Mouse (Mus musculus): ENCODE measurements at regions not wholly inside any gene's neighbourhood (a gene's known extent, or its start where the extent isn't known, plus 50 kb on each side); places are given as distances from the start of the nearest gene placed in this dataset. TPM values are rescaled to one million over a fixed set of nuclear protein-coding genes. Genes with fewer than 3 reads are reported as not detected.
A peak's percentile ranks its signal among the peaks of the same experiment; 100 is the strongest.

- Histone ChIP-seq H3K9me3 (ENCODE audit: control insufficient read depth, low read length) (no peaks in the 10 kb centered on the region), H3K4me2 (replicated peaks; ENCODE audit: low read depth, low read length) (no peak overlapping the region), H3K4me3 (ENCODE audit: low read length) (no peak overlapping the region), H3K9ac (ENCODE audit: low read depth, low read length) (no peak overlapping the region), H3K27ac (ENCODE audit: low read depth, low read length) (no peak overlapping the region), H3K4me1 (ENCODE audit: control insufficient read depth, insufficient read depth, low read length) (no peaks in the 10 kb centered on the region), H3K27me3 (ENCODE audit: control insufficient read depth, insufficient read depth, low read length) (no peaks in the 10 kb centered on the region), H3K36me3 (ENCODE audit: control insufficient read depth, insufficient read depth, low read length) (no peaks in the 10 kb centered on the region)
- 0 out of 2 replicates have a peak, but pooled peaks have one; percentile 55 for ATAC-seq (ENCODE audit: low FRiP score, low TSS enrichment)
- WGBS, result 34% methylated on average over 7 of the region's 7 CpGs
Observed at GRCm38 (mm10) chr1:168502266-168502665, 70.2 kb upstream of the Pbx1 start.

GRCm38 (mm10) chr1:168501375-168502169 is 69.5 kb upstream of the Pbx1 start:
- H3K27ac ChIP-seq (ENCODE audit: low read depth, low read length), result no peak overlapping the region
- H3K27me3 ChIP-seq (ENCODE audit: control insufficient read depth, insufficient read depth, low read length), result no peaks in the 10 kb centered on the region
- no peaks in the 10 kb centered on the region for H3K9me3 ChIP-seq (ENCODE audit: control insufficient read depth, low read length)
- ATAC-seq (ENCODE audit: low FRiP score, low TSS enrichment), result no peak
- no peak overlapping the region for H3K4me3 ChIP-seq (ENCODE audit: low read length)
- H3K4me2 ChIP-seq (replicated peaks; ENCODE audit: low read depth, low read length), result no peak overlapping the region
- no peaks in the 10 kb centered on the region for H3K4me1 ChIP-seq (ENCODE audit: control insufficient read depth, insufficient read depth, low read length)
- WGBS, result 35% methylated on average over 4 of the region's 4 CpGs
- H3K36me3 ChIP-seq (ENCODE audit: control insufficient read depth, insufficient read depth, low read length), result no peaks in the 10 kb centered on the region
- H3K9ac ChIP-seq (ENCODE audit: low read depth, low read length), result no peak overlapping the region

- H3K4me3 ChIP-seq (ENCODE audit: low read length), result no peak overlapping the region
- no peaks in the 10 kb centered on the region for H3K4me1 ChIP-seq (ENCODE audit: control insufficient read depth, insufficient read depth, low read length)
- no peak for ATAC-seq (ENCODE audit: low FRiP score, low TSS enrichment)
- no peak overlapping the region for H3K9ac ChIP-seq (ENCODE audit: low read depth, low read length)
- H3K27ac ChIP-seq (ENCODE audit: low read depth, low read length), result no peak overlapping the region
- H3K27me3 ChIP-seq (ENCODE audit: control insufficient read depth, insufficient read depth, low read length), result no peaks in the 10 kb centered on the region
- WGBS, result 76% methylated on average over 4 of the region's 4 CpGs
- no peaks in the 10 kb centered on the region for H3K9me3 ChIP-seq (ENCODE audit: control insufficient read depth, low read length)
- H3K36me3 ChIP-seq (ENCODE audit: control insufficient read depth, insufficient read depth, low read length), result no peaks in the 10 kb centered on the region
- no peak overlapping the region for H3K4me2 ChIP-seq (replicated peaks; ENCODE audit: low read depth, low read length)
Observed at GRCm38 (mm10) chr1:168497801-168498200, 65.7 kb upstream of the Pbx1 start.

DNA sequence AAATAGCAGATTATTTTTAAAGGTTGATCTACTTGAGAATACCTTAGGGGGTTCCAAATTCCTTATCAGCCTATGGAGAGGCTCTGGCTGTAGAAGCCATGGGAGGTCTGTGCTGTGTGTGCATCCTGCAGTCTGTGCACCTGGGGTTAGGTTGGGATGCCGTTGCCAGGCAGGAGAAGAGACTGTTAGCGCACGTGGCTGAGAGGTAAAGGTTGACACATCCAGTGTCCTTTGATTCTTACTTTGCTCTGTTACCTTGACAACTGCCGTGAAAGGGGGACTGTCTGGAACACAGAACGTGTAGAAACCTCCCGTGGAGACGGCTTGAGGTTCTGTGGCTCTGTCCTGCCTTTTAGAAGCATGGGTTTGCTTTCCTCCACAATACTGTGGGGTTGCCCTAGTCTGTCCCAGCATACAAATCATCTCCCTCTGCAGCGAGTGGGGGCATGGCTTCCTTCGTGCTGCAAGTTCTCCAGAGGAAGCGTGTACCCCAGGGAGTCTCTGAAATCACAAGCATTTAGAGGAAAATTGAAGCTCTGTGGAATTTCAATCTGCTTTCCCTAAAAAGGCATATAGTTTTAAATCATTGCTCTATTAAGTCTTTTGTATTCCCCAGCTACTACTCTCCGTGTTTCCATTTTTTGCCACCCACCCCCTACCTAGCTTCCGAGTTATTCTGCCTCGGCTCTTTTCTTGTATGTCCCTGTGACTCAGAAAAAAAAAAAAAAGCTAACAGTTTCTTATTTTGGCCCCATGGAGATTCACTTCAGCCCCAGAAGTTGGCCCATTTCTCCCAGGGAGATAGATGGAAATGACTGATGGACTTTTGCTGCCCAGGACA is 63.8 kb upstream of the Pbx1 start:
- no peaks in the 10 kb centered on the region for H3K27me3 ChIP-seq (ENCODE audit: control insufficient read depth, insufficient read depth, low read length)
- no peaks in the 10 kb centered on the region for H3K9me3 ChIP-seq (ENCODE audit: control insufficient read depth, low read length)
- H3K4me2 ChIP-seq (replicated peaks; ENCODE audit: low read depth, low read length), result no peak overlapping the region
- no peaks in the 10 kb centered on the region for H3K36me3 ChIP-seq (ENCODE audit: control insufficient read depth, insufficient read depth, low read length)
- no peak overlapping the region for H3K27ac ChIP-seq (ENCODE audit: low read depth, low read length)
- H3K9ac ChIP-seq (ENCODE audit: low read depth, low read length), result no peak overlapping the region
- WGBS, result 49% methylated on average over 13 of the region's 13 CpGs
- no peak for ATAC-seq (ENCODE audit: low FRiP score, low TSS enrichment)
- H3K4me1 ChIP-seq (ENCODE audit: control insufficient read depth, insufficient read depth, low read length), result no peaks in the 10 kb centered on the region
- H3K4me3 ChIP-seq (ENCODE audit: low read length), result no peak overlapping the region

DNA sequence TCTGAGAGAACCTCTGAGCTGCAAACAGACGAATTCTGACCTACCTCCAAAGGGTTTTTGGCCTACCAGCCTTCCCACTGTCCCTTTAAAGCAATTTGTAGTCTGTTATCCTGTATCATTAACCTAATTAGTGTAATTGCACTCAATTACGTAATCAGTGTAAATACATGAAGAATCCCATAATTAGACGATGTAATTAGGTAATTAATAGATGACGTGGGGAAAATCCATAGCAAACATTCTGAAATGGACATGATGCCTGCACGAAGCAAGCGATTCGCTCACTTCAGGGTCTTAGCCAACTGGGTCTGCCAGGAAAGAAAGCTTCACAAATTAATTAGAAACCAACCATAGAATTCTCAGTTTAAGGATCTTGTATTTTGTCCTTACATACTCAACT is 55.4 kb upstream of the Pbx1 start:
- Histone ChIP-seq H3K9ac (ENCODE audit: low read depth, low read length) (no peak overlapping the region), H3K4me1 (ENCODE audit: control insufficient read depth, insufficient read depth, low read length) (no peaks in the 10 kb centered on the region), H3K9me3 (ENCODE audit: control insufficient read depth, low read length) (no peaks in the 10 kb centered on the region), H3K27me3 (ENCODE audit: control insufficient read depth, insufficient read depth, low read length) (no peaks in the 10 kb centered on the region), H3K27ac (ENCODE audit: low read depth, low read length) (no peak overlapping the region), H3K4me2 (replicated peaks; ENCODE audit: low read depth, low read length) (no peak overlapping the region), H3K4me3 (ENCODE audit: low read length) (no peak overlapping the region), H3K36me3 (ENCODE audit: control insufficient read depth, insufficient read depth, low read length) (no peaks in the 10 kb centered on the region)
- ATAC-seq (ENCODE audit: low FRiP score, low TSS enrichment), result no peak
- WGBS, result 86% methylated on average over 7 of the region's 7 CpGs

GRCm38 (mm10) chr1:168483651-168484050 is 51.6 kb upstream of the Pbx1 start:
- no peak overlapping the region for H3K4me3 ChIP-seq (ENCODE audit: low read length)
- H3K27ac ChIP-seq (ENCODE audit: low read depth, low read length), result no peak overlapping the region
- 77% methylated on average over 13 of the region's 13 CpGs for WGBS
- H3K9me3 ChIP-seq (ENCODE audit: control insufficient read depth, low read length), result no peaks in the 10 kb centered on the region
- ATAC-seq (ENCODE audit: low FRiP score, low TSS enrichment), result 0 out of 2 replicates have a peak, but pooled peaks have one; percentile 60
- H3K4me2 ChIP-seq (replicated peaks; ENCODE audit: low read depth, low read length), result no peak overlapping the region
- no peaks in the 10 kb centered on the region for H3K27me3 ChIP-seq (ENCODE audit: control insufficient read depth, insufficient read depth, low read length)
- no peak overlapping the region for H3K9ac ChIP-seq (ENCODE audit: low read depth, low read length)
- no peaks in the 10 kb centered on the region for H3K4me1 ChIP-seq (ENCODE audit: control insufficient read depth, insufficient read depth, low read length)
- H3K36me3 ChIP-seq (ENCODE audit: control insufficient read depth, insufficient read depth, low read length), result no peaks in the 10 kb centered on the region

Small RNA genes lying in the stretch of these regions (microRNA-seq; reads per million reads assigned to microRNA genes)
- gene Mir6348 (not detected), gene Mir6354 (not detected)
